Mouse (Mus musculus): Measurements from ENCODE around the gene Fam166a.
A peak's percentile ranks its signal among the peaks of the same experiment; 100 is the strongest.

DNA sequence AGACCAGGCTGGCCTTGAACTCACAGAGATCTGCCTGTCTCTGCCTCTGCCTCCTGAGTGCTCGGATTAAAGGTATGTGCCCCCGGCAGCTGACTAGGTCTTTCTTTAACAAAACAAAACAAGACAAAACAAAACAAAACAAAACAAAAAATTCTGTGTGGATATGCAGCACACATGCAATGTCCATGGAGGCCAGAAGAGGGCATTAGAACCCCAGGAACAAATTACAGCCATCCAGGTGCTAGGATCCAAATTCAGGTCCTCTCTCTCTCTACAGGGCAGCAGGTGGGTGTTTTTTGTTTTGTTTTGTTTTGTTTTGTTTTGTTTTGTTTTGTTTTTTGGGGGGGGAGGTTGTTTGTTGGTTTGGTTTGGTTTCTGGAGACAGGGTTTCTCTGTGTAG lies 40.3 kb downstream of the Fam166a start:
- TF ChIP-seq POLR2A (IDR thresholded peaks at IDR 0.05; ENCODE audit: low read depth, low read length) (no peak), CTCF (conservative IDR thresholded peaks at IDR 0.05; ENCODE audit: insufficient read depth, insufficient read length, low read depth, low read length) (peak; percentile 46)

Measured in kidney, adult 2 months (tissue).